Mouse (Mus musculus): Measurements from ENCODE around the gene Itgad. TPM values are rescaled to one million over a fixed set of nuclear protein-coding genes. Genes with fewer than 3 reads are reported as not detected.

Gene Itgad
- total RNA-seq, 2 experiments from 2014 or later = 0.14 to 0.17 TPM

DNA sequence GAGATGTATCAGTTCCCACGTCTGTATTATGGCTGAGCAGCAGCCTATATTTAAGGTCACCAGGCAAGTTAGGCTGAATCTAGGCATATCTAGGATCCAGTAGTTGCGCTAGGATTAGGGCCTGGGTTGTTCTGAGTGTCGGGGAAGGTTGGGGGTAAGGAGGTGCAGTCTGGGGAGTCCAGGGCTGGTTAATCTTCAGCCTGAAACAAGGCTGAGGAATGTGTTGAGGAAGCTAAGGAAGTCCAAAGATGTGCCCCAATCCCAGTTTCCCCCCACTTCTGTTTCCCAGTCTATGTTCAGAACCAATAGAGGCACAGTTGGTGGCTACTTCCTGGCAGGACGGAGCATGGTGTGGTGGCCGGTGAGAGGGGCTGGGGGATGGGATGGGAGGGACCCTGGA, 111.9 kb downstream of the Itgad start:
- DNase-seq (ENCODE audit: extremely low spot score in 1 of 2, low spot score in 2 of 2) = no peak
- intact Hi-C loops (cut with DNase I) = no loop called here

GRCm38 (mm10) chr7:128267391-128267790, 113.2 kb downstream of the Itgad start:
- DNase-seq (ENCODE audit: extremely low spot score in 1 of 2, low spot score in 2 of 2) = no peak
- intact Hi-C loops (cut with DNase I) = no loop called here

DNA sequence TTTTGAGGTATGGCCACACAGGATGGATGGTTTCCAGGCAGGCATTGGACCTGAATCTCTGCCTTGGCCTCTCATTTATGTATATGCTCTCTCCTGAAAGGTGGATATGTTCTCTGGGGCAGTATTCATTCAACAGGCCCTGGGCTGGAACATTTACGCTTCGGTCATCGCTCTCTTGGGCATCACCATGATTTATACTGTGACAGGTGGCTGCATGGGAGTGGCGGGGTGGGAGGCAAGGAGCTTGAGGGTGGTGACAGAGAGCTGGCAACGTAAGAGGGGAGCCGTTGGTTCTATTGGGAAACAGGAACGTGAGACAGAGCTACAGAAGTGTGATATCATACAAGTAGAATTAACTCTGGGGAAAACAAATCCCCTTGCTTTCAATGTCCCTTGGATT, 113.6 kb downstream of the Itgad start:
- intact Hi-C loops (cut with DNase I) = no loop called here
- DNase-seq (ENCODE audit: extremely low spot score in 1 of 2, low spot score in 2 of 2) = no peak

DNA sequence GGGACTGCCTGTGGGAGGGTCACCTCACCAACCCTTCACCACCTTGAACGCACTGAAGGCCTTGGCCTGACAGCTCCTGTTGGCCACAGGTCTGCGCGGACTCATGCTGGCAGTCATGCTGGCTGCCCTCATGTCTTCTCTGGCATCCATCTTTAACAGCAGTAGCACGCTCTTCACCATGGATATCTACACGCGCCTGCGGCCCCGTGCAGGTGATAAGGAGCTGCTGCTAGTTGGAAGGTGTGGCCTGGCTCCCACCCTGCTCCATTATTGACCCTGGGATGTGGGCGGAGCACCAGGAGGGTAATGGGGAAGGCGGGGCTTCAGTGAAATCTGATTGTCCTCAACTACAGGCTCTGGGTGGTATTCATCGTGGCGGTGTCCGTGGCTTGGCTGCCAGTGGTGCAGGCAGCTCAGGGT, 116.3 kb downstream of the Itgad start:
- no peak for DNase-seq (ENCODE audit: extremely low spot score in 1 of 2, low spot score in 2 of 2)
- intact Hi-C loops (cut with DNase I) = no loop called here

GRCm38 (mm10) chr7:128271496-128271895, 117.3 kb downstream of the Itgad start:
- intact Hi-C loops (cut with DNase I) = no loop called here
- no peak for DNase-seq (ENCODE audit: extremely low spot score in 1 of 2, low spot score in 2 of 2)

Other genes with a start within 250 kb of the Itgad start
- 10 to 100 TPM; 24.2 to 26.9 TPM for gene Kat8, start 241.9 kb upstream of the Itgad start, total RNA-seq (2021)
- under 1 TPM; 0.64 to 0.81 TPM for gene Prss8, start 224.3 kb upstream of the Itgad start, total RNA-seq (2021)
- 10 to 100 TPM; 12.2 to 14.4 TPM for gene Prss36, start 207.7 kb upstream of the Itgad start, total RNA-seq (2021)
- 100 to 1,000 TPM; 387 to 389 TPM for gene Fus, start 186.9 kb upstream of the Itgad start, total RNA-seq (2021)
- gene Pycard, start 160.5 kb upstream of the Itgad start, total RNA-seq (2021) = 1 to 10 TPM; 3.7 to 5.5 TPM
- gene Trim72, start 150.4 kb upstream of the Itgad start, total RNA-seq (2021) = under 1 TPM; 0.39 to 0.62 TPM
- gene Itgam, start 91.7 kb upstream of the Itgad start, total RNA-seq (2021) = 1 to 10 TPM; 8.5 to 8.7 TPM
- under 1 TPM in 1 of 2 experiments, not detected in 1; 0.09 TPM for gene Gm49368, start 91.7 kb upstream of the Itgad start, total RNA-seq (2021)
- gene Itgax, start 24.8 kb upstream of the Itgad start, total RNA-seq (2021) = under 1 TPM in 1 of 2 experiments, not detected in 1; 0.30 TPM
- 1 to 10 TPM; 8.8 to 9.4 TPM for gene Cox6a2, start 52.0 kb downstream of the Itgad start, total RNA-seq (2021)
- 10 to 100 TPM; 10.8 to 11.5 TPM for gene Armc5, start 83.0 kb downstream of the Itgad start, total RNA-seq (2021)
- 1 to 10 TPM; 3.8 to 4.1 TPM for gene 9130023H24Rik, start 83.7 kb downstream of the Itgad start, total RNA-seq (2021)
- gene Tgfb1i1, start 92.4 kb downstream of the Itgad start, total RNA-seq (2021) = 10 to 100 TPM; 33.0 to 35.9 TPM
- not detected for gene Slc5a2, start 111.3 kb downstream of the Itgad start, total RNA-seq (2021)
- 10 to 100 TPM; 25.1 to 25.4 TPM for gene BC017158, start 143.8 kb downstream of the Itgad start, total RNA-seq (2021)